Mouse (Mus musculus): ENCODE data around the gene Tigd3. TPM values are rescaled to one million over a fixed set of nuclear protein-coding genes. Genes with fewer than 3 reads are reported as not detected.

Gene Tigd3
- total RNA-seq, 1 experiment: 2.1 TPM

DNA sequence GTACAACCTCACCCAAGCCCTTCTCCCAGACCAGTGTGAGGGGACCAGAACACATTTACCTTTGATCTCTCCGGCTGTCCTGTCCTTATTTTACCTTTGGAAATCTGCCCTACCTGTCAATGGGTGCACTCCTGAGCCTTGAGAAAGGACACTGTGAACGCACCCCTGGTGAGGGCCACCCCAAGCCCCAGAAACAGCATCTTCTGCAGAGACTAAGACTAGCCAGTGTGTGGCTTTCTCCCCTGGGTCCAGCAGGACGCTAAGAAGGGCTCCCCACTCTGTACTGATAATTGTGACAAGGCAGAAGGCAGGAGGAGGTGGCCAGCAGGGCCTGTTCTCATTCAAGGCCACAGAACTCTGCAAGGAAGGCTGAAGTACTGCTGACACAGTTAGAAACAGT, 15.0 kb downstream of the Tigd3 start:
- Histone ChIP-seq H3K36me3 (ENCODE audit: control insufficient read depth, insufficient read depth, low read length, poor library complexity, severe bottlenecking) (no peaks in the 10 kb centered on the region), H3K4me1 (ENCODE audit: control insufficient read depth in 2 of 2, insufficient read depth in 2 of 2, low read length in 2 of 2, poor library complexity in 1 of 2) (peaks cover 2 to 5% of the 10 kb centered on the region in 2 experiments; a peak in 2 of 4 replicates), H3K9me3 (ENCODE audit: control insufficient read depth, insufficient read depth, low read depth, low read length) (no peaks in the 10 kb centered on the region), H3K4me3 (ENCODE audit: insufficient read depth in 1 of 2, low read depth in 1 of 2, low read length in 2 of 2, poor library complexity in 1 of 2, severe bottlenecking in 1 of 2) (no peak overlapping the region), H3K9ac (ENCODE audit: insufficient read depth, low read depth, low read length, poor library complexity, severe bottlenecking) (no peak overlapping the region), H3K27ac (ENCODE audit: insufficient read depth, low read depth, low read length, poor library complexity, severe bottlenecking) (no peak overlapping the region)
- DNase-seq (ENCODE audit: low read depth, low spot score): no peak
- in situ Hi-C loops (cut with MboI; ENCODE audit: low sequenced_read_pairs in 2 of 2, unreplicated experiment in 2 of 2): loop anchor here in 1 of 2 experiments (5.0 kb wide), 1 partner anchor 92 kb away; no protein-coding TSS in a partner anchor
- no peak for TF ChIP-seq HCFC1 (IDR thresholded peaks at IDR 0.05; ENCODE audit: borderline replicate concordance, insufficient read depth, low read length)
- TF ChIP-seq ZC3H11A (IDR thresholded peaks at IDR 0.05; ENCODE audit: borderline replicate concordance, low read depth, low read length): no peak
- TF ChIP-seq CHD2 (IDR thresholded peaks at IDR 0.05; ENCODE audit: low read depth, low read length): no peak
- TF ChIP-seq ZNF384 (IDR thresholded peaks at IDR 0.05; ENCODE audit: low read depth, low read length): no peak
- TF ChIP-seq MAFK (IDR thresholded peaks at IDR 0.05; ENCODE audit: insufficient read depth, low read depth, low read length): no peak

DNA sequence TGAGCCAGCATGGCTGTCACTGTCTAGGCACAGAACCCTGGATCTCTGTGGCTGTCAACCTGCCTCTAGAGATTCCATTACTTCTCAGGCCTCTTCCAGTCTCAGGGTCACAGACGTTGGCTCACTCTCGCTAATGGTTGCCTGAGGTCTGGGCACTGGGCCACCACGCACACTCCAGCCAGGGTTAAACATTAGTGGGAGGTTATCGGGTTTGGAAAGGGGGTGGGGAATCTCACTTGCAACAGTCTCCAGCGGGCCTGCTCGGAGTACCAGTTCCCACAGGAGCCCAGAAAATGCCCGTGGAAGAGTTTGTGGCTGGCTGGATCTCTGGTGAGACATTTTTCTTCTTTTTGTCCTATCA, 15.6 kb downstream of the Tigd3 start:
- H3K27ac ChIP-seq (ENCODE audit: insufficient read depth, low read depth, low read length, poor library complexity, severe bottlenecking): no peak overlapping the region; the same call in 1 of the 2 replicates
- H3K9me3 ChIP-seq (ENCODE audit: control insufficient read depth, insufficient read depth, low read depth, low read length): no peaks in the 10 kb centered on the region
- H3K4me3 ChIP-seq (ENCODE audit: insufficient read depth in 1 of 2, low read depth in 1 of 2, low read length in 2 of 2, poor library complexity in 1 of 2, severe bottlenecking in 1 of 2): no peak overlapping the region
- H3K36me3 ChIP-seq (ENCODE audit: control insufficient read depth, insufficient read depth, low read length, poor library complexity, severe bottlenecking): no peaks in the 10 kb centered on the region
- in situ Hi-C loops (cut with MboI; ENCODE audit: low sequenced_read_pairs in 2 of 2, unreplicated experiment in 2 of 2): loop anchor here in 1 of 2 experiments (5.0 kb wide), 1 partner anchor 91 kb away; no protein-coding TSS in a partner anchor
- H3K9ac ChIP-seq (ENCODE audit: insufficient read depth, low read depth, low read length, poor library complexity, severe bottlenecking): 0 out of 2 replicates have a peak overlapping the region, but pooled peaks have one; percentile 12
- TF ChIP-seq MAFK (IDR thresholded peaks at IDR 0.05; ENCODE audit: insufficient read depth, low read depth, low read length) (no peak), ZNF384 (IDR thresholded peaks at IDR 0.05; ENCODE audit: low read depth, low read length) (no peak), ZC3H11A (IDR thresholded peaks at IDR 0.05; ENCODE audit: borderline replicate concordance, low read depth, low read length) (no peak), CHD2 (IDR thresholded peaks at IDR 0.05; ENCODE audit: low read depth, low read length) (no peak), HCFC1 (IDR thresholded peaks at IDR 0.05; ENCODE audit: borderline replicate concordance, insufficient read depth, low read length) (no peak)
- DNase-seq (ENCODE audit: low read depth, low spot score): no peak
- peaks cover 2 to 5% of the 10 kb centered on the region in 2 experiments; a peak in 2 of 4 replicates for H3K4me1 ChIP-seq (ENCODE audit: control insufficient read depth in 2 of 2, insufficient read depth in 2 of 2, low read length in 2 of 2, poor library complexity in 1 of 2)

DNA sequence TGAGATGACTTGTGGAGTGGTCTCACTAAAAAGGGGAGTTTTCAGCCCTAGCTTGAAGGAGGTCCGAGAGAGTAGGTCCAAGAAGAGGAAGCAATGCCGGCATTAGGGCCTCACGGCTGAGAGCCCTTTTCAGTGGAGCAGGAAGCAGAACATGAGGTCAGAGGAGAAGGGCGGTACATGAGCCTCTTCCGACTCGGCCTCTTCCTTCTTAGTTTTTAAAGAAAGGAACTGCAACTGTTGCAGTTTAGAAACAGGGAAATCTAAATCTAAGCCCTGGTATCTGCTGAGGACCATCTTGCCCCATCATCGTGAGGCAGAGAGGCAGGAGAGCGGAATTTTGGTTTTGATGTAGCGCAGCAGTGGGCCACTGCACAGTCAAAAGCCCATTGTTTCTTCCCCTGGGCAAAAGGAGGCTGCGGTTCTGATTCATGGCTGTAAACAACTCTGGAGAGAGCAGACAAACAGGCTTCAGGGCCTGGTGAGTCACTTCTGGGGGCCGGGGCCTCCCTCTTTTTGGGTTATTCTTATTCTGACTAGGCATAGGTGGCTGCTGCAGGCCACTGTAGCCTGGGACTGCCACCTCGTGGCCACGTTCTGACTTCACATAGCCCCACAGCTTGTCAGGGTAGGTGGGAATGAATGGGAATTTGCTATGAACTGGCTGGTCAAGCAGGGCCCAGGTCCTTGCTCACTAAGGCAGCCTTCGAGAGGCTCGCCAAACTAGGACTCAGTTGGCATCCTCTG, 16.2 kb downstream of the Tigd3 start, which contains the start of gene Slc25a45:
Gene Slc25a45 (plus strand): TSS at position 191 of the 744 bp plus-strand sequence.
- H3K4me3 ChIP-seq (ENCODE audit: insufficient read depth in 1 of 2, low read depth in 1 of 2, low read length in 2 of 2, poor library complexity in 1 of 2, severe bottlenecking in 1 of 2): no peak within 1 kb of the TSS
- H3K9ac ChIP-seq (ENCODE audit: insufficient read depth, low read depth, low read length, poor library complexity, severe bottlenecking): peak within 1 kb of the TSS; percentile 12; the same call in 1 of the 2 replicates
- peak within 1 kb of the TSS; percentile 8 for H3K27ac ChIP-seq (ENCODE audit: insufficient read depth, low read depth, low read length, poor library complexity, severe bottlenecking)
- peaks cover 4% of the 10 kb centered on the region; the same call in 1 of the 2 replicates for H3K36me3 ChIP-seq (ENCODE audit: control insufficient read depth, insufficient read depth, low read length, poor library complexity, severe bottlenecking)
- in situ Hi-C loops (cut with MboI; ENCODE audit: low sequenced_read_pairs in 2 of 2, unreplicated experiment in 2 of 2): loop anchor here in 1 of 2 experiments (5.0 kb wide), 1 partner anchor 90 kb away; no protein-coding TSS in a partner anchor
- TF ChIP-seq HCFC1 (IDR thresholded peaks at IDR 0.05; ENCODE audit: borderline replicate concordance, insufficient read depth, low read length): 0 out of 2 replicates have a peak, but pooled peaks have one; percentile 19
- no peak for TF ChIP-seq CHD2 (IDR thresholded peaks at IDR 0.05; ENCODE audit: low read depth, low read length)
- TF ChIP-seq MAFK (IDR thresholded peaks at IDR 0.05; ENCODE audit: insufficient read depth, low read depth, low read length): 0 out of 2 replicates have a peak, but pooled peaks have one; percentile 27
- no peak for TF ChIP-seq ZNF384 (IDR thresholded peaks at IDR 0.05; ENCODE audit: low read depth, low read length)
- peak; percentile 96 for TF ChIP-seq ZC3H11A (IDR thresholded peaks at IDR 0.05; ENCODE audit: borderline replicate concordance, low read depth, low read length)
- H3K9me3 ChIP-seq (ENCODE audit: control insufficient read depth, insufficient read depth, low read depth, low read length): no peaks in the 10 kb centered on the region
- DNase-seq (ENCODE audit: low read depth, low spot score): peak; percentile 54
- peaks cover 2 to 9% of the 10 kb centered on the region in 2 experiments; a peak in 2 of 4 replicates for H3K4me1 ChIP-seq (ENCODE audit: control insufficient read depth in 2 of 2, insufficient read depth in 2 of 2, low read length in 2 of 2, poor library complexity in 1 of 2)

GRCm38 (mm10) chr19:5874969-5875480, 18.9 kb downstream of the Tigd3 start, which contains the start of gene Frmd8:
TSS of gene Frmd8 (minus strand) at chr19:5875274.
- in situ Hi-C loops (cut with MboI; ENCODE audit: low sequenced_read_pairs in 2 of 2, unreplicated experiment in 2 of 2): loop anchor here in 1 of 2 experiments (5.0 kb wide), 1 partner anchor 88 kb away; no protein-coding TSS in a partner anchor
- H3K36me3 ChIP-seq (ENCODE audit: control insufficient read depth, insufficient read depth, low read length, poor library complexity, severe bottlenecking): peaks cover 17% of the 10 kb centered on the region; the same call in 1 of the 2 replicates
- no peak within 1 kb of the TSS for H3K27ac ChIP-seq (ENCODE audit: insufficient read depth, low read depth, low read length, poor library complexity, severe bottlenecking)
- H3K9ac ChIP-seq (ENCODE audit: insufficient read depth, low read depth, low read length, poor library complexity, severe bottlenecking): peak within 1 kb of the TSS; percentile 82
- H3K4me1 ChIP-seq (ENCODE audit: control insufficient read depth in 2 of 2, insufficient read depth in 2 of 2, low read length in 2 of 2, poor library complexity in 1 of 2): peaks cover 2 to 17% of the 10 kb centered on the region in 2 experiments; a peak in 2 of 4 replicates
- peak within 1 kb of the TSS; percentile 85 to 88 for H3K4me3 ChIP-seq (ENCODE audit: insufficient read depth in 1 of 2, low read depth in 1 of 2, low read length in 2 of 2, poor library complexity in 1 of 2, severe bottlenecking in 1 of 2)
- no peak for TF ChIP-seq CHD2 (IDR thresholded peaks at IDR 0.05; ENCODE audit: low read depth, low read length)
- no peak for TF ChIP-seq HCFC1 (IDR thresholded peaks at IDR 0.05; ENCODE audit: borderline replicate concordance, insufficient read depth, low read length)
- TF ChIP-seq ZC3H11A (IDR thresholded peaks at IDR 0.05; ENCODE audit: borderline replicate concordance, low read depth, low read length): no peak
- TF ChIP-seq MAFK (IDR thresholded peaks at IDR 0.05; ENCODE audit: insufficient read depth, low read depth, low read length): no peak
- no peak for TF ChIP-seq ZNF384 (IDR thresholded peaks at IDR 0.05; ENCODE audit: low read depth, low read length)
- no peaks in the 10 kb centered on the region for H3K9me3 ChIP-seq (ENCODE audit: control insufficient read depth, insufficient read depth, low read depth, low read length)
- peak; percentile 96 for DNase-seq (ENCODE audit: low read depth, low spot score)

All from ES-E14 (cell line).